Mouse (Mus musculus): ENCODE measurements around the gene Nxt1. TPM values are rescaled to one million over a fixed set of nuclear protein-coding genes. Genes with fewer than 3 reads are reported as not detected.

Nxt1 gene
- polyA plus RNA-seq, 1 experiment, result 16.4 TPM

DNA sequence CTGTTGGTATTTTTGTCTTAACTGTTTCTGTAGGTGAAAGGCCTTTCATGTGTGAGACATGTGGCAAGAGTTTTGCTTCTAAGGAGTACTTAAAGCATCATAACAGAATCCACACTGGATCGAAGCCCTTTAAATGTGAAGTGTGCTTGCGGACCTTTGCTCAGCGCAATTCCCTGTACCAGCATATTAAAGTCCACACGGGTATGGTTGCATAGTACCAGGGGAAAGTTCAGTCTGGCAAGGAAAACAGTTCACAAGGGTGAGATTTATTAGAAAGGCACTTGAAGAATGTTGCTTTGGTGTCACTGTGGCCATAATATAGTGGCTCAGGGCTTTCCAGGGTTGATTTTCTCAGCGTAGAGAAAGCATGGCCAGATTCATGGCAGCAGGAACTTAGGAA is 15.6 kb downstream of the Nxt1 start:
- no peaks in the 10 kb centered on the region for H3K27me3 ChIP-seq (ENCODE audit: control insufficient read depth, insufficient read depth, low read length)
- no peak for TF ChIP-seq POLR2A (IDR thresholded peaks at IDR 0.05; ENCODE audit: low read depth, low read length)
- TF ChIP-seq CTCF (IDR thresholded peaks at IDR 0.05; ENCODE audit: extremely low read depth, insufficient read depth, insufficient read length, insufficient replicate concordance), result no peak
- no peak for DNase-seq (ENCODE audit: low read depth in 1 of 2, low spot score in 2 of 2)
- WGBS, result 94% methylated on average over 5 of the region's 5 CpGs
- H3K27ac ChIP-seq (ENCODE audit: insufficient read depth, low read length), result no peak overlapping the region
- H3K4me1 ChIP-seq (ENCODE audit: control insufficient read depth, insufficient read depth, insufficient read length), result no peaks in the 10 kb centered on the region
- peaks cover 19% of the 10 kb centered on the region for H3K36me3 ChIP-seq (ENCODE audit: control insufficient read depth, insufficient read depth, low read length)
- H3K4me3 ChIP-seq (ENCODE audit: extremely low read depth, insufficient read depth, insufficient read length), result no peak overlapping the region

- H3K27ac ChIP-seq (ENCODE audit: insufficient read depth, low read length), result no peak overlapping the region
- DNase-seq (ENCODE audit: low read depth in 1 of 2, low spot score in 2 of 2), result no peak
- WGBS, result 87% methylated on average over 6 of the region's 6 CpGs
Observed at GRCm38 (mm10) chr2:148689444-148690140, 17.2 kb downstream of the Nxt1 start.

GRCm38 (mm10) chr2:148690291-148690690 is 17.9 kb downstream of the Nxt1 start:
- no peak overlapping the region for H3K4me3 ChIP-seq (ENCODE audit: extremely low read depth, insufficient read depth, insufficient read length)
- no peaks in the 10 kb centered on the region for H3K27me3 ChIP-seq (ENCODE audit: control insufficient read depth, insufficient read depth, low read length)
- H3K4me1 ChIP-seq (ENCODE audit: control insufficient read depth, insufficient read depth, insufficient read length), result no peaks in the 10 kb centered on the region
- WGBS, result 93% methylated on average over 3 of the region's 3 CpGs
- no peak for TF ChIP-seq CTCF (IDR thresholded peaks at IDR 0.05; ENCODE audit: extremely low read depth, insufficient read depth, insufficient read length, insufficient replicate concordance)
- no peak for TF ChIP-seq POLR2A (IDR thresholded peaks at IDR 0.05; ENCODE audit: low read depth, low read length)
- H3K36me3 ChIP-seq (ENCODE audit: control insufficient read depth, insufficient read depth, low read length), result peaks cover 14% of the 10 kb centered on the region
- no peak for DNase-seq (ENCODE audit: low read depth in 1 of 2, low spot score in 2 of 2)
- no peak overlapping the region for H3K27ac ChIP-seq (ENCODE audit: insufficient read depth, low read length)

More at GRCm38 (mm10) chr2:148689444-148690140, 17.2 kb downstream of the Nxt1 start:
- Histone ChIP-seq H3K4me3 (ENCODE audit: extremely low read depth, insufficient read depth, insufficient read length) (no peak overlapping the region), H3K27me3 (ENCODE audit: control insufficient read depth, insufficient read depth, low read length) (no peaks in the 10 kb centered on the region), H3K36me3 (ENCODE audit: control insufficient read depth, insufficient read depth, low read length) (peaks cover 17% of the 10 kb centered on the region), H3K4me1 (ENCODE audit: control insufficient read depth, insufficient read depth, insufficient read length) (no peaks in the 10 kb centered on the region)
- TF ChIP-seq POLR2A (IDR thresholded peaks at IDR 0.05; ENCODE audit: low read depth, low read length) (no peak), CTCF (IDR thresholded peaks at IDR 0.05; ENCODE audit: extremely low read depth, insufficient read depth, insufficient read length, insufficient replicate concordance) (no peak)

DNA sequence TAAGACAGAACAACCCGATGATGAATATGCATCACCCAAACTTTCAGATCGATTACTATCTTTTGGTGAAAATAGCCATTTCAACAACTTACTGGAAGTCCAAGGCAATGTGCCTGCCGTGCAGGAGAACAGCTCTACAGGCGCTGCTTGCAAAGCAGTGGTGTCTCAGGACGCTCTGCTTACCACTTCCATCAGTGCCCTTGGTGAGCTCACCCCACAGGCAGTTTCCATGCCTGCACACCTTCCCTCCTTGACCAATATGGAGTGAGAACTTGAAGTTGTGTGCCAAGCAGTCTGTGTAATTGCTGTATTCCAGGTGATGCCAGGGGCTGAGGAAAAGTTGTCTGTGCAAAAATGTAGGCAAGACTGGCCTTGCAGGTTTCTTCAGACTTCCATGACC is 18.4 kb downstream of the Nxt1 start:
- H3K27ac ChIP-seq (ENCODE audit: insufficient read depth, low read length), result no peak overlapping the region
- no peak for TF ChIP-seq POLR2A (IDR thresholded peaks at IDR 0.05; ENCODE audit: low read depth, low read length)
- TF ChIP-seq CTCF (IDR thresholded peaks at IDR 0.05; ENCODE audit: extremely low read depth, insufficient read depth, insufficient read length, insufficient replicate concordance), result no peak
- 92% methylated on average over 5 of the region's 5 CpGs for WGBS
- DNase-seq (ENCODE audit: low read depth in 1 of 2, low spot score in 2 of 2), result no peak
- H3K4me3 ChIP-seq (ENCODE audit: extremely low read depth, insufficient read depth, insufficient read length), result no peak overlapping the region
- peaks cover 14% of the 10 kb centered on the region for H3K36me3 ChIP-seq (ENCODE audit: control insufficient read depth, insufficient read depth, low read length)
- H3K4me1 ChIP-seq (ENCODE audit: control insufficient read depth, insufficient read depth, insufficient read length), result no peaks in the 10 kb centered on the region
- H3K27me3 ChIP-seq (ENCODE audit: control insufficient read depth, insufficient read depth, low read length), result no peaks in the 10 kb centered on the region

DNA sequence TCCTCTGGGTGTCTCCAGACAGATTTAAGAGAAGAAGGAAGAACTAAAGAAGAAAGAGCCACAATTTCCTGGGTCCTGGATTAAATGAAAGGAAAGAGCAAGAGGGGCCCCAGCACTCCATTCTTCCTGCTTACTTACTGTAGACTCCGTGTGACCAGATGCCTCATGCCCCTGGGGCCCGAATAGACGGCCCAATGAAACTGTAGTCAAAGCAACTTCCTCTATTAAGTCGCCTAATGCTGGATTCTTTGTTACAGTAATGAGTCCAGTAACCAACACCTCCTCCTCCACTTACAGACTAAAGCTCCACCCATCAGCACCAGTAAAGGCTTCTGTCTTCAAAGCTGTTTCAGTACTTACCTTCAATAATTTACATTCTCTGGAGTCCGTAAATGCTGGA is 26.2 kb downstream of the Nxt1 start:
- no peak for DNase-seq (ENCODE audit: low read depth in 1 of 2, low spot score in 2 of 2)
- peaks cover 1% of the 10 kb centered on the region; the same call in 1 of the 2 replicates for H3K36me3 ChIP-seq (ENCODE audit: control insufficient read depth, insufficient read depth, low read length)
- no peak for TF ChIP-seq CTCF (IDR thresholded peaks at IDR 0.05; ENCODE audit: extremely low read depth, insufficient read depth, insufficient read length, insufficient replicate concordance)
- TF ChIP-seq POLR2A (IDR thresholded peaks at IDR 0.05; ENCODE audit: low read depth, low read length), result no peak
- H3K27me3 ChIP-seq (ENCODE audit: control insufficient read depth, insufficient read depth, low read length), result no peaks in the 10 kb centered on the region
- no peak overlapping the region for H3K4me3 ChIP-seq (ENCODE audit: extremely low read depth, insufficient read depth, insufficient read length)
- 34% methylated on average over 5 of the region's 5 CpGs for WGBS
- H3K27ac ChIP-seq (ENCODE audit: insufficient read depth, low read length), result no peak overlapping the region
- no peaks in the 10 kb centered on the region for H3K4me1 ChIP-seq (ENCODE audit: control insufficient read depth, insufficient read depth, insufficient read length)

DNA sequence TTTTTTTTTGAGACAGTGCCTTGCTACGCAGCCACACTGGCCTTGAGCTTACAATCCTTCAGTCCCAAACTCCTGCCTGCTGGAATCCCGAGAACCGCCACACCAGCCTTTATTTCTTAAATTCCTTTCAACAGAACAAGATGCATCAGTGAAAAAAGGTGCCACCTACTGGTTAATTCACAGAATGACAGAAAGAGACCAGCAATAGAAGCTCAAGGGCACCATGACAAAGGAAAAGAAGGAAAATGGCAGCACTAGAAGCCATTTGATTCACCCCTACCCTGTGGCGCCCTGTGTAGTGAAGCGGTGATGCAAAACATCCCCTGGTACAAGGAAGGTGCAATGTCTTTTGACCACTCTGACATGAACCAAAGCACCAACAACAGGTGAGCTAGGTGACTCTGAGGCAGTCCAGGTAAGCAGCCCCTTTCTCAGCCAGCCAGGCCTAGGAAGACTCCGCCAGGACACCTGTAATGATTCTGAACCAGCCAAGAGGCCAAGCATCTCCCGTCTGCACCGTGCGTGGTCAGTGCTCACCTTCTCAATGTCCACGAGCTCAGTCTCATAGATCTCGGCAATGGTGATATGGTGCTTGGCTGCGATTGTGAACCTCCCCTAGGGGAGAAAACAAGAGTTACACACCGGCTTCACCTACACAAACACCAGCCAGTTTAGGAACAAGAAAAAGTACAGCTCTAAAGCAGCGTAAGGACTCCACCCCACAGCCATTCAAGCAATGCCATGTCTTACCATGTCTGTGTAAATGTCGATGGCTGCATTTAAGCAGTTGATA is 34.2 kb downstream of the Nxt1 start:
- Histone ChIP-seq H3K4me3 (ENCODE audit: extremely low read depth, insufficient read depth, insufficient read length) (no peak overlapping the region), H3K4me1 (ENCODE audit: control insufficient read depth, insufficient read depth, insufficient read length) (no peaks in the 10 kb centered on the region), H3K36me3 (ENCODE audit: control insufficient read depth, insufficient read depth, low read length) (no peaks in the 10 kb centered on the region), H3K27me3 (ENCODE audit: control insufficient read depth, insufficient read depth, low read length) (no peaks in the 10 kb centered on the region), H3K27ac (ENCODE audit: insufficient read depth, low read length) (no peak overlapping the region)
- DNase-seq (ENCODE audit: low read depth in 1 of 2, low spot score in 2 of 2), result no peak
- WGBS, result 88% methylated on average over 15 of the region's 15 CpGs
- TF ChIP-seq CTCF (IDR thresholded peaks at IDR 0.05; ENCODE audit: extremely low read depth, insufficient read depth, insufficient read length, insufficient replicate concordance) (no peak), POLR2A (IDR thresholded peaks at IDR 0.05; ENCODE audit: low read depth, low read length) (no peak)

DNA sequence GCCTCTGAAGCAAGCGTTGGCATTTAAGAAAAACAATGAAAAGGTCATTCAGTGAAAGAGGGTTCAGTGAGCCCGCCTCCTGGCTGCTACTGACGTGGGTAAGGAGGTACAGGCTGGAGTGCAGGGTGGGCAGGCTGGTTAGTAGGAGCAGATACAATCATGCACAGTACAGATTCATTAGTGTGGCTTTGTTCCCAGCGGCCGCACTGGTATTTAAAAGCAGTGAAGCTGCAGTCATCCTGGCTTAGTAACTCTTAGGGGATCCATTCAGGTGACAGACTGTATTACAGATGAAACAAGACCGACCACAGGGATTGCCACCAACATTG is 34.8 kb downstream of the Nxt1 start:
- 88% methylated on average over 6 of the region's 6 CpGs for WGBS
- no peaks in the 10 kb centered on the region for H3K27me3 ChIP-seq (ENCODE audit: control insufficient read depth, insufficient read depth, low read length)
- TF ChIP-seq CTCF (IDR thresholded peaks at IDR 0.05; ENCODE audit: extremely low read depth, insufficient read depth, insufficient read length, insufficient replicate concordance) (no peak), POLR2A (IDR thresholded peaks at IDR 0.05; ENCODE audit: low read depth, low read length) (no peak)
- no peaks in the 10 kb centered on the region for H3K4me1 ChIP-seq (ENCODE audit: control insufficient read depth, insufficient read depth, insufficient read length)
- DNase-seq (ENCODE audit: low read depth in 1 of 2, low spot score in 2 of 2), result no peak
- no peak overlapping the region for H3K4me3 ChIP-seq (ENCODE audit: extremely low read depth, insufficient read depth, insufficient read length)
- H3K27ac ChIP-seq (ENCODE audit: insufficient read depth, low read length), result no peak overlapping the region
- no peaks in the 10 kb centered on the region for H3K36me3 ChIP-seq (ENCODE audit: control insufficient read depth, insufficient read depth, low read length)
